Mouse (Mus musculus) cortical plate, adult 2 months (tissue): ENCODE measurements around the gene Nfe2. TPM values are rescaled to one million over a fixed set of nuclear protein-coding genes. Genes with fewer than 3 reads are reported as not detected.
"Not testable (repeated sequence)": the region's sequence is repeated elsewhere in the genome, so short reads cannot be mapped to it uniquely, and the experiment has no call there.

ENCODE experiments used
- H3K27ac ChIP-seq: fragments of 200-500 bp; 2 replicates; pipeline ENCODE4 v1.5.1; 2012; ENCODE audit warnings: low read length, control low read depth, inconsistent platforms; ENCODE audit not compliant: insufficient read depth
- H3K4me1 ChIP-seq: fragments of 200-500 bp; 2 replicates; pipeline ENCODE4 v1.6.1; 2011; ENCODE audit warnings: low read length; ENCODE audit not compliant: control insufficient read depth, insufficient read depth
- H3K4me3 ChIP-seq: fragments of 200-500 bp; 2 replicates; pipeline ENCODE4 v1.5.1; 2011; ENCODE audit warnings: mild to moderate bottlenecking, low read length, control low read depth; ENCODE audit not compliant: insufficient read depth
- CTCF ChIP-seq: fragments of 200-500 bp; IDR thresholded peaks from 2 replicates; pipeline ENCODE4 v1.5.1; 2011; ENCODE audit warnings: mild to moderate bottlenecking, control low read depth, low read length; ENCODE audit not compliant: insufficient read depth; ENCODE audit errors: extremely low read depth
- POLR2A ChIP-seq: fragments of 200-500 bp; IDR thresholded peaks from 2 replicates; pipeline ENCODE4 v1.6.1; 2011; ENCODE audit warnings: mild to moderate bottlenecking, low read length, control low read depth; ENCODE audit not compliant: insufficient read depth; ENCODE audit errors: extremely low read depth
- polyA plus RNA-seq: library from polyadenylated mRNA; depleted of rRNA; stranded (reverse); fragments of >200 nt; gene quantifications from 2 replicates; pipeline ENCODE4 v1.2.3, GENCODE M21; 2012

Gene Nfe2
- polyA plus RNA-seq, 1 experiment = 0.21 TPM

- H3K4me3 ChIP-seq = no peak overlapping the region
- peaks cover 3% of the 10 kb centered on the region for H3K4me1 ChIP-seq
- TF ChIP-seq POLR2A (no peak), CTCF (no peak)
- no peak overlapping the region for H3K27ac ChIP-seq
Observed at GRCm38 (mm10) chr15:103277949-103278348, 19.7 kb upstream of the Nfe2 start.

GRCm38 (mm10) chr15:103275943-103276342 is 17.7 kb upstream of the Nfe2 start:
- H3K4me1 ChIP-seq, H3K27ac ChIP-seq, H3K4me3 ChIP-seq: not testable (repeated sequence)

GRCm38 (mm10) chr15:103272419-103273279 is 14.4 kb upstream of the Nfe2 start, which contains the start of gene Copz1:
Copz1 (plus strand) TSS chr15:103272714.
- TF ChIP-seq POLR2A (peak; percentile 91), CTCF (0 out of 2 replicates have a peak, but pooled peaks have one; percentile 17)
- peaks cover 3% of the 10 kb centered on the region for H3K4me1 ChIP-seq
- H3K4me3 ChIP-seq = peak within 1 kb of the TSS; percentile 53
- H3K27ac ChIP-seq = no peak within 1 kb of the TSS

- no peak overlapping the region for H3K27ac ChIP-seq
- no peak overlapping the region for H3K4me3 ChIP-seq
- TF ChIP-seq POLR2A = no peak
- TF ChIP-seq CTCF = no peak
- H3K4me1 ChIP-seq = peaks cover 3% of the 10 kb centered on the region
Observed at GRCm38 (mm10) chr15:103268903-103269302, 10.7 kb upstream of the Nfe2 start.

- H3K4me3 ChIP-seq = no peak overlapping the region
- H3K4me1 ChIP-seq = no peaks in the 10 kb centered on the region
- no peak overlapping the region for H3K27ac ChIP-seq
- no peak for TF ChIP-seq POLR2A
- no peak for TF ChIP-seq CTCF
Observed at GRCm38 (mm10) chr15:103264794-103265193, 6.6 kb upstream of the Nfe2 start.

- no peaks in the 10 kb centered on the region for H3K4me1 ChIP-seq
- H3K27ac ChIP-seq = no peak overlapping the region
- TF ChIP-seq POLR2A (no peak), CTCF (no peak)
Observed at GRCm38 (mm10) chr15:103259989-103260388, 1.8 kb upstream of the Nfe2 start.

GRCm38 (mm10) chr15:103259162-103259561 is 959 bp upstream of the Nfe2 start:
- Histone ChIP-seq H3K4me1 (no peaks in the 10 kb centered on the region), H3K27ac (no peak overlapping the region), H3K4me3 (no peak overlapping the region)
- TF ChIP-seq CTCF (no peak), POLR2A (no peak)

More at GRCm38 (mm10) chr15:103259989-103260388, 1.8 kb upstream of the Nfe2 start:
- no peak overlapping the region for H3K4me3 ChIP-seq

GRCm38 (mm10) chr15:103256210-103256986 is 1.8 kb downstream of the Nfe2 start:
- Histone ChIP-seq H3K27ac (no peak overlapping the region), H3K4me1 (no peaks in the 10 kb centered on the region), H3K4me3 (no peak overlapping the region)
- no peak for TF ChIP-seq CTCF
- TF ChIP-seq POLR2A = no peak

- no peak for TF ChIP-seq CTCF
- no peak for TF ChIP-seq POLR2A
- no peak overlapping the region for H3K27ac ChIP-seq
Observed at GRCm38 (mm10) chr15:103255169-103255568, 3.0 kb downstream of the Nfe2 start.

More at GRCm38 (mm10) chr15:103255169-103255568, 3.0 kb downstream of the Nfe2 start:
- no peaks in the 10 kb centered on the region for H3K4me1 ChIP-seq
- no peak overlapping the region for H3K4me3 ChIP-seq
